Mouse (Mus musculus): ENCODE data around the gene Atp2b2.

The Atp2b2 gene

GRCm38 (mm10) chr6:114042332-114042731 lies at the start of gene Atp2b2:
Atp2b2 (minus strand) TSS chr6:114042613.
- peak; percentile 65 for DNase-seq

GRCm38 (mm10) chr6:114089626-114090025 lies 47.2 kb upstream of the Atp2b2 start:
- DNase-seq = peak; percentile 77

- no peak for DNase-seq
Measured at GRCm38 (mm10) chr6:114087106-114087505, 44.7 kb upstream of the Atp2b2 start.

GRCm38 (mm10) chr6:114078556-114078955 lies 36.1 kb upstream of the Atp2b2 start:
- peak; percentile 54 for DNase-seq

GRCm38 (mm10) chr6:114076560-114076959 lies 34.1 kb upstream of the Atp2b2 start:
- DNase-seq = peak; percentile 80

GRCm38 (mm10) chr6:114076061-114076460 lies 33.6 kb upstream of the Atp2b2 start:
- DNase-seq = no peak

- DNase-seq = no peak
Measured at GRCm38 (mm10) chr6:114074929-114075328, 32.5 kb upstream of the Atp2b2 start.

- DNase-seq = no peak
Measured at GRCm38 (mm10) chr6:114074256-114074655, 31.8 kb upstream of the Atp2b2 start.

- peak; percentile 83 for DNase-seq
Measured at GRCm38 (mm10) chr6:114071564-114071963, 29.2 kb upstream of the Atp2b2 start.

GRCm38 (mm10) chr6:114063100-114063499 lies 20.7 kb upstream of the Atp2b2 start:
- no peak for DNase-seq

- DNase-seq = no peak
Measured at GRCm38 (mm10) chr6:114062688-114063087, 20.3 kb upstream of the Atp2b2 start.

- no peak for DNase-seq
Measured at GRCm38 (mm10) chr6:114059206-114059605, 16.8 kb upstream of the Atp2b2 start.

GRCm38 (mm10) chr6:114058030-114058808 lies 15.8 kb upstream of the Atp2b2 start:
- peak; percentile 59 for DNase-seq

GRCm38 (mm10) chr6:114055311-114055710 lies 12.9 kb upstream of the Atp2b2 start:
- no peak for DNase-seq

- peak; percentile 54 for DNase-seq
Measured at GRCm38 (mm10) chr6:114044962-114045361, 2.5 kb upstream of the Atp2b2 start.

GRCm38 (mm10) chr6:114042836-114043235 lies 423 bp upstream of the Atp2b2 start:
- peak; percentile 48 for DNase-seq

GRCm38 (mm10) chr6:114041911-114042284 lies 515 bp downstream of the Atp2b2 start:
- DNase-seq = no peak

GRCm38 (mm10) chr6:114041097-114041910 lies 1.1 kb downstream of the Atp2b2 start:
- DNase-seq = peak; percentile 92

- DNase-seq = no peak
Measured at GRCm38 (mm10) chr6:114035704-114036103, 6.7 kb downstream of the Atp2b2 start.

GRCm38 (mm10) chr6:114032822-114033221 lies 9.6 kb downstream of the Atp2b2 start:
- DNase-seq = peak; percentile 71

- no peak for DNase-seq
Measured at GRCm38 (mm10) chr6:114023794-114024193, 18.6 kb downstream of the Atp2b2 start.

GRCm38 (mm10) chr6:114022104-114022503 lies 20.3 kb downstream of the Atp2b2 start:
- no peak for DNase-seq

- DNase-seq = peak; percentile 54
Measured at GRCm38 (mm10) chr6:114013801-114014200, 28.6 kb downstream of the Atp2b2 start.

- peak; percentile 60 for DNase-seq
Measured at GRCm38 (mm10) chr6:114012834-114013233, 29.6 kb downstream of the Atp2b2 start.

Measured in cerebellum, adult 9-10 months (tissue).